Mouse (Mus musculus) common myeloid progenitor, adult 5-6 weeks (primary cell): ENCODE results near the gene Erich6b. TPM values are rescaled to one million over a fixed set of nuclear protein-coding genes. Genes with fewer than 3 reads are reported as not detected.

Source experiments
- ATAC-seq: replicated peaks from 2 replicates; pipeline ENCODE4 v1.8.0; 2016; ENCODE audit warnings: low read depth, mild to moderate bottlenecking, moderate TSS enrichment, inconsistent platforms; ENCODE audit not compliant: poor library complexity, severe bottlenecking
- total RNA-seq: library from RNA; stranded (forward); fragments of 200-1000, 187-1606 nt; gene quantifications from 2 replicates; pipeline ENCODE4 v1.2.3, GENCODE M21; 2017

Gene Erich6b
- total RNA-seq, 1 experiment from 2014 or later: not detected

GRCm38 (mm10) chr14:75697928-75698327 lies 55.9 kb downstream of the Erich6b start:
- no peak for ATAC-seq

GRCm38 (mm10) chr14:75706647-75707046 lies 64.6 kb downstream of the Erich6b start:
- no peak for ATAC-seq

- ATAC-seq: no peak
These were observed 65.7 kb downstream of the Erich6b start for GRCm38 (mm10) chr14:75707771-75708170.

- ATAC-seq: no peak
These were observed 66.9 kb downstream of the Erich6b start for GRCm38 (mm10) chr14:75708986-75709385.

- no peak for ATAC-seq
These were observed 69.7 kb downstream of the Erich6b start for GRCm38 (mm10) chr14:75711731-75712130.

- no peak for ATAC-seq
These were observed 70.6 kb downstream of the Erich6b start for GRCm38 (mm10) chr14:75712687-75713086.

- ATAC-seq: no peak
These were observed 71.6 kb downstream of the Erich6b start for GRCm38 (mm10) chr14:75713661-75714060.

GRCm38 (mm10) chr14:75716410-75716809 lies 74.4 kb downstream of the Erich6b start:
- no peak for ATAC-seq

Other genes starting within 250 kb of the Erich6b start
- 0.09 TPM in 1 of 2 replicates, not detected in the other for gene Siah3, start 186.3 kb upstream of the Erich6b start, total RNA-seq
- gene Spert, start 49.1 kb upstream of the Erich6b start, total RNA-seq: not detected in 2 replicates
- 18.1 and 24.4 TPM in 2 replicates for gene Cog3, start 112.3 kb downstream of the Erich6b start, total RNA-seq
- 20.3 and 29.7 TPM in 2 replicates for gene Slc25a30, start 144.8 kb downstream of the Erich6b start, total RNA-seq
- 1,030 and 1,151 TPM in 2 replicates for gene Tpt1, start 202.8 kb downstream of the Erich6b start, total RNA-seq